Mouse (Mus musculus): ENCODE results near the gene Taar5. TPM values are rescaled to one million over a fixed set of nuclear protein-coding genes. Genes with fewer than 3 reads are reported as not detected.
A peak's percentile ranks its signal among the peaks of the same experiment; 100 is the strongest.

The Taar5 gene
- not detected in 2 replicates for total RNA-seq (2012; rRNA removed)

DNA sequence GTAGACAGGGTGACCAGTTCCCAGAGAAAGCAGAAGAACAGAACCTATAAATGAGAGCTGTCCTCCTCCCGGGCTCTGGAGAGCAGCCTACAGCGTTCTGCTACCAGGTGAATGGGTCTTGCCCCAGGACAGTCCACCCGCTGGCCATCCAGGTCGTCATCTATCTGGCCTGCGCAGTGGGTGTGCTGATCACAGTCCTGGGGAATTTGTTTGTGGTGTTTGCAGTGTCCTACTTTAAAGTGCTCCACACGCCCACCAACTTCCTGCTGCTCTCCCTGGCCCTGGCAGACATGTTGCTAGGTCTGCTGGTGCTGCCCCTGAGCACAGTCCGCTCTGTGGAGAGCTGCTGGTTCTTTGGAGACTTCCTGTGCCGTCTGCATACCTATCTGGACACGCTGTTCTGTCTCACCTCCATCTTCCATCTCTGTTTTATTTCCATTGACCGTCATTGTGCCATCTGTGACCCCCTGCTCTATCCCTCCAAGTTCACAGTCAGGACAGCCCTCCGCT, at the start of gene Taar5:
Gene Taar5, plus strand, starts transcription at position 51 of the 510 bp plus-strand sequence.
- no peaks in the 10 kb centered on the region for H3K9me3 ChIP-seq (ENCODE audit: control insufficient read depth, insufficient read depth, low read depth, low read length)
- H3K4me3 ChIP-seq (ENCODE audit: insufficient read depth in 1 of 2, low read depth in 1 of 2, low read length in 2 of 2, poor library complexity in 1 of 2, severe bottlenecking in 1 of 2), result no peak within 1 kb of the TSS
- no peak for DNase-seq (ENCODE audit: low read depth, low spot score)
- in situ Hi-C loops (cut with MboI; ENCODE audit: low sequenced_read_pairs in 2 of 2, unreplicated experiment in 2 of 2), result loop anchor here in 1 of 2 experiments (25.0 kb wide), 1 partner anchor 642 kb away; no protein-coding TSS in a partner anchor
- TF ChIP-seq CHD2 (IDR thresholded peaks at IDR 0.05; ENCODE audit: low read depth, low read length) (no peak), MAFK (IDR thresholded peaks at IDR 0.05; ENCODE audit: insufficient read depth, low read depth, low read length) (no peak), ZC3H11A (IDR thresholded peaks at IDR 0.05; ENCODE audit: borderline replicate concordance, low read depth, low read length) (no peak), HCFC1 (IDR thresholded peaks at IDR 0.05; ENCODE audit: borderline replicate concordance, insufficient read depth, low read length) (no peak), ZNF384 (IDR thresholded peaks at IDR 0.05; ENCODE audit: low read depth, low read length) (no peak)
- no peak within 1 kb of the TSS for H3K27ac ChIP-seq (ENCODE audit: insufficient read depth, low read depth, low read length, poor library complexity, severe bottlenecking)
- H3K4me1 ChIP-seq (ENCODE audit: control insufficient read depth in 2 of 2, insufficient read depth in 2 of 2, low read length in 2 of 2, poor library complexity in 1 of 2), result 0 out of 4 replicates have a peak, but pooled peaks cover 0 to 2% of the 10 kb centered on the region in 2 experiments
- no peaks in the 10 kb centered on the region for H3K36me3 ChIP-seq (ENCODE audit: control insufficient read depth, insufficient read depth, low read length, poor library complexity, severe bottlenecking)
- H3K9ac ChIP-seq (ENCODE audit: insufficient read depth, low read depth, low read length, poor library complexity, severe bottlenecking), result no peak within 1 kb of the TSS

GRCm38 (mm10) chr10:23922468-23922867, 48.0 kb upstream of the Taar5 start:
- Histone ChIP-seq H3K9ac (ENCODE audit: insufficient read depth, low read depth, low read length, poor library complexity, severe bottlenecking) (no peak overlapping the region), H3K9me3 (ENCODE audit: control insufficient read depth, insufficient read depth, low read depth, low read length) (no peaks in the 10 kb centered on the region)

GRCm38 (mm10) chr10:23923941-23924340, 46.6 kb upstream of the Taar5 start:
- Histone ChIP-seq H3K9me3 (ENCODE audit: control insufficient read depth, insufficient read depth, low read depth, low read length) (no peaks in the 10 kb centered on the region), H3K9ac (ENCODE audit: insufficient read depth, low read depth, low read length, poor library complexity, severe bottlenecking) (no peak overlapping the region)
- in situ Hi-C loops (cut with MboI; ENCODE audit: low sequenced_read_pairs in 2 of 2, unreplicated experiment in 2 of 2), result no loop called here

More at GRCm38 (mm10) chr10:23922468-23922867, 48.0 kb upstream of the Taar5 start:
- H3K36me3 ChIP-seq (ENCODE audit: control insufficient read depth, insufficient read depth, low read length, poor library complexity, severe bottlenecking), result no peaks in the 10 kb centered on the region
- no peak for DNase-seq (ENCODE audit: low read depth, low spot score)
- no peaks in the 10 kb centered on the region for H3K4me1 ChIP-seq (ENCODE audit: control insufficient read depth in 2 of 2, insufficient read depth in 2 of 2, low read length in 2 of 2, poor library complexity in 1 of 2)
- TF ChIP-seq ZC3H11A (IDR thresholded peaks at IDR 0.05; ENCODE audit: borderline replicate concordance, low read depth, low read length), result no peak
- TF ChIP-seq MAFK (IDR thresholded peaks at IDR 0.05; ENCODE audit: insufficient read depth, low read depth, low read length), result no peak
- no peak for TF ChIP-seq ZNF384 (IDR thresholded peaks at IDR 0.05; ENCODE audit: low read depth, low read length)
- TF ChIP-seq CHD2 (IDR thresholded peaks at IDR 0.05; ENCODE audit: low read depth, low read length), result no peak
- no peak for TF ChIP-seq HCFC1 (IDR thresholded peaks at IDR 0.05; ENCODE audit: borderline replicate concordance, insufficient read depth, low read length)
- H3K4me3 ChIP-seq (ENCODE audit: insufficient read depth in 1 of 2, low read depth in 1 of 2, low read length in 2 of 2, poor library complexity in 1 of 2, severe bottlenecking in 1 of 2), result no peak overlapping the region
- in situ Hi-C loops (cut with MboI; ENCODE audit: low sequenced_read_pairs in 2 of 2, unreplicated experiment in 2 of 2), result no loop called here
- no peak overlapping the region for H3K27ac ChIP-seq (ENCODE audit: insufficient read depth, low read depth, low read length, poor library complexity, severe bottlenecking)

DNA sequence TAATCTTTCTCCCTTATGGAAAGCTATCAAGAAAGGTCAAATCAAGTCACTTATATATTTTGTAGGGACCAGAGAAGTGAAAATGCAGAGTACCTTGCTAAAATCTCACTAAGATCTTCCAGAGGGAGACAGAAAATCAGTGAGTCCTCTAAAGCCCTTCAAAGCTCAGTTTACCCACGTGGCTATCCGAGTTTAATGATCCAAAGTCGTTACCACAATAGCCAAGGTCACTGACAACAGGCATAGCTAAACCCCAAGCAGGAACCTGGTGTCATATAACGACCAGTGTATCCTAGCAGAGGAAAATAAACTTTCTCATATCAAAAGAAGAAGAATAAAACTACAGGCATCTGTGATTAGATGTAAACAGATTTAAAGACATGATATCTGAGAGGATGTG, 32.9 kb upstream of the Taar5 start:
- Histone ChIP-seq H3K27ac (ENCODE audit: insufficient read depth, low read depth, low read length, poor library complexity, severe bottlenecking) (no peak overlapping the region), H3K9ac (ENCODE audit: insufficient read depth, low read depth, low read length, poor library complexity, severe bottlenecking) (no peak overlapping the region), H3K9me3 (ENCODE audit: control insufficient read depth, insufficient read depth, low read depth, low read length) (no peaks in the 10 kb centered on the region), H3K4me1 (ENCODE audit: control insufficient read depth in 2 of 2, insufficient read depth in 2 of 2, low read length in 2 of 2, poor library complexity in 1 of 2) (peaks cover 0 to 2% of the 10 kb centered on the region in 2 experiments; a peak in 1 of 4 replicates), H3K4me3 (ENCODE audit: insufficient read depth in 1 of 2, low read depth in 1 of 2, low read length in 2 of 2, poor library complexity in 1 of 2, severe bottlenecking in 1 of 2) (no peak overlapping the region), H3K36me3 (ENCODE audit: control insufficient read depth, insufficient read depth, low read length, poor library complexity, severe bottlenecking) (no peaks in the 10 kb centered on the region)
- TF ChIP-seq CHD2 (IDR thresholded peaks at IDR 0.05; ENCODE audit: low read depth, low read length) (no peak), ZC3H11A (IDR thresholded peaks at IDR 0.05; ENCODE audit: borderline replicate concordance, low read depth, low read length) (no peak), MAFK (IDR thresholded peaks at IDR 0.05; ENCODE audit: insufficient read depth, low read depth, low read length) (no peak), HCFC1 (IDR thresholded peaks at IDR 0.05; ENCODE audit: borderline replicate concordance, insufficient read depth, low read length) (no peak), ZNF384 (IDR thresholded peaks at IDR 0.05; ENCODE audit: low read depth, low read length) (no peak)
- DNase-seq (ENCODE audit: low read depth, low spot score), result peak; percentile 19
- in situ Hi-C loops (cut with MboI; ENCODE audit: low sequenced_read_pairs in 2 of 2, unreplicated experiment in 2 of 2), result no loop called here

More at GRCm38 (mm10) chr10:23923941-23924340, 46.6 kb upstream of the Taar5 start:
- Histone ChIP-seq H3K27ac (ENCODE audit: insufficient read depth, low read depth, low read length, poor library complexity, severe bottlenecking) (no peak overlapping the region), H3K36me3 (ENCODE audit: control insufficient read depth, insufficient read depth, low read length, poor library complexity, severe bottlenecking) (no peaks in the 10 kb centered on the region), H3K4me3 (ENCODE audit: insufficient read depth in 1 of 2, low read depth in 1 of 2, low read length in 2 of 2, poor library complexity in 1 of 2, severe bottlenecking in 1 of 2) (no peak overlapping the region), H3K4me1 (ENCODE audit: control insufficient read depth in 2 of 2, insufficient read depth in 2 of 2, low read length in 2 of 2, poor library complexity in 1 of 2) (no peaks in the 10 kb centered on the region)
- no peak for DNase-seq (ENCODE audit: low read depth, low spot score)
- no peak for TF ChIP-seq ZC3H11A (IDR thresholded peaks at IDR 0.05; ENCODE audit: borderline replicate concordance, low read depth, low read length)
- no peak for TF ChIP-seq ZNF384 (IDR thresholded peaks at IDR 0.05; ENCODE audit: low read depth, low read length)
- no peak for TF ChIP-seq MAFK (IDR thresholded peaks at IDR 0.05; ENCODE audit: insufficient read depth, low read depth, low read length)
- TF ChIP-seq CHD2 (IDR thresholded peaks at IDR 0.05; ENCODE audit: low read depth, low read length), result no peak
- no peak for TF ChIP-seq HCFC1 (IDR thresholded peaks at IDR 0.05; ENCODE audit: borderline replicate concordance, insufficient read depth, low read length)
